Mouse (Mus musculus) MEL (cell line): ENCODE measurements around the gene Nsg2.

Experiments used
- CHD1 ChIP-seq: IDR thresholded peaks from 2 replicates; pipeline ENCODE4 v1.6.1; 2012; ENCODE audit warnings: low read depth, mild to moderate bottlenecking, inconsistent platforms, low read length, improper control_type of control experiment
- CTCF ChIP-seq, 3 experiments: IDR thresholded peaks in 2 of 3; conservative IDR thresholded peaks in 1 of 3; 2 replicates each; pipeline ENCODE4 v1.5.1; 2011 to 2012; ENCODE audit warnings: low read length in 3 of 3, low read depth in 2 of 3, mild to moderate bottlenecking in 2 of 3, improper control_type of control experiment in 1 of 3, inconsistent platforms in 1 of 3, mixed read lengths in 1 of 3, moderate library complexity in 1 of 3; ENCODE audit not compliant: control insufficient read depth in 1 of 3, insufficient read depth in 1 of 3, poor library complexity in 1 of 3, severe bottlenecking in 1 of 3
- GATA1 ChIP-seq: IDR thresholded peaks from 2 replicates; pipeline ENCODE4 v1.6.1; 2011; ENCODE audit warnings: low read depth, low read length, improper control_type of control experiment
- HCFC1 ChIP-seq: IDR thresholded peaks from 2 replicates; pipeline ENCODE4 v1.6.1; 2012; ENCODE audit warnings: low read depth, mild to moderate bottlenecking, inconsistent platforms, low read length, improper control_type of control experiment, moderate library complexity
- MEF2A ChIP-seq: IDR thresholded peaks from 2 replicates; pipeline ENCODE4 v1.6.1; 2014; ENCODE audit warnings: low read depth, mild to moderate bottlenecking, inconsistent platforms, low read length, improper control_type of control experiment; ENCODE audit not compliant: poor library complexity, insufficient replicate concordance, severe bottlenecking; ENCODE audit errors: extremely low read depth
- POLR2A ChIP-seq, 2 experiments: IDR thresholded peaks; 2 replicates each; pipeline ENCODE4 v1.6.1; 2011 to 2012; ENCODE audit warnings: low read length in 2 of 2, mild to moderate bottlenecking in 2 of 2, control low read depth in 1 of 2, improper control_type of control experiment in 1 of 2, low read depth in 1 of 2, moderate library complexity in 1 of 2; ENCODE audit not compliant: control insufficient read depth in 1 of 2, insufficient read depth in 1 of 2, poor library complexity in 1 of 2
- POLR2AphosphoS5 ChIP-seq: IDR thresholded peaks from 2 replicates; pipeline ENCODE4 v1.6.1; 2012; ENCODE audit warnings: low read depth, borderline replicate concordance, mild to moderate bottlenecking, inconsistent platforms, low read length, moderate library complexity, mixed read lengths
- SIN3A ChIP-seq: IDR thresholded peaks from 2 replicates; pipeline ENCODE4 v1.6.1; 2012; ENCODE audit warnings: low read length, improper control_type of control experiment, inconsistent platforms
- SMC3 ChIP-seq: IDR thresholded peaks from 2 replicates; pipeline ENCODE4 v1.6.1; 2011; ENCODE audit warnings: low read depth, low read length, improper control_type of control experiment
- TAL1 ChIP-seq: IDR thresholded peaks from 2 replicates; pipeline ENCODE4 v1.6.1; 2012; ENCODE audit warnings: mild to moderate bottlenecking, inconsistent platforms, low read length, moderate library complexity, mixed read lengths
- UBTF ChIP-seq: IDR thresholded peaks from 2 replicates; pipeline ENCODE4 v1.6.1; 2012; ENCODE audit warnings: low read depth, mild to moderate bottlenecking, inconsistent platforms, low read length, improper control_type of control experiment, moderate library complexity, borderline replicate concordance; ENCODE audit not compliant: insufficient read depth
- ZNF384 ChIP-seq: IDR thresholded peaks from 2 replicates; pipeline ENCODE4 v1.6.1; 2012; ENCODE audit warnings: low read depth, mild to moderate bottlenecking, inconsistent platforms, low read length, improper control_type of control experiment

- TF ChIP-seq CHD1 (no peak), TAL1 (no peak), CTCF (IDR thresholded peaks at IDR 0.05 in 2 of 3, conservative IDR thresholded peaks at IDR 0.05 in 1 of 3; ENCODE audit: control insufficient read depth in 1 of 3, insufficient read depth in 1 of 3, low read depth in 2 of 3, low read length in 3 of 3, poor library complexity in 1 of 3, severe bottlenecking in 1 of 3) (no peak), MEF2A (no peak), SIN3A (no peak), ZNF384 (no peak), POLR2AphosphoS5 (no peak), POLR2A (IDR thresholded peaks at IDR 0.05; ENCODE audit: control insufficient read depth in 1 of 2, insufficient read depth in 1 of 2, low read depth in 1 of 2, low read length in 2 of 2, poor library complexity in 1 of 2) (no peak), SMC3 (no peak), HCFC1 (no peak), GATA1 (no peak), UBTF (no peak)
These were observed 17.9 kb downstream of the Nsg2 start for GRCm38 (mm10) chr11:32018201-32018600.
